Mouse (Mus musculus) hindbrain, embryonic 15.5 days (tissue): Measurements from ENCODE around the gene Aifm3. TPM values are rescaled to one million over a fixed set of nuclear protein-coding genes. Genes with fewer than 3 reads are reported as not detected.

Experiments used
- ATAC-seq: fragments of 200-750 bp; cut with Nextera tagmentation; 2 replicates; pipeline ENCODE4 v1.8.0; 2017; ENCODE audit warnings: low read depth, moderate number of reproducible peaks, moderate TSS enrichment; ENCODE audit not compliant: low FRiP score
- H3K27ac ChIP-seq: fragments of 300-500 bp; sonication (generic); replicated peaks from 2 replicates; pipeline ENCODE4 v1.5.1; 2015; ENCODE audit warnings: mild to moderate bottlenecking, inconsistent platforms
- H3K27me3 ChIP-seq: fragments of 300-500 bp; sonication (generic); 2 replicates; pipeline ENCODE4 v1.6.1; 2015; ENCODE audit warnings: control low read depth, inconsistent platforms
- H3K36me3 ChIP-seq: fragments of 300-500 bp; sonication (generic); 2 replicates; pipeline ENCODE4 v1.6.1; 2015; ENCODE audit warnings: control low read depth, inconsistent platforms
- H3K4me1 ChIP-seq: fragments of 300-500 bp; sonication (generic); replicated peaks from 2 replicates; pipeline ENCODE4 v1.6.1; 2015; ENCODE audit warnings: control low read depth, inconsistent platforms
- H3K4me2 ChIP-seq: fragments of 300-500 bp; sonication (generic); 2 replicates; pipeline ENCODE4 v1.6.1; 2015; ENCODE audit warnings: moderate library complexity, mild to moderate bottlenecking, inconsistent platforms
- H3K4me3 ChIP-seq: fragments of 300-500 bp; sonication (generic); 2 replicates; pipeline ENCODE4 v1.5.1; 2015; ENCODE audit warnings: mild to moderate bottlenecking, inconsistent platforms
- H3K9ac ChIP-seq: fragments of 300-500 bp; sonication (generic); 2 replicates; pipeline ENCODE4 v1.6.1; 2015; ENCODE audit warnings: inconsistent platforms
- H3K9me3 ChIP-seq: fragments of 300-500 bp; sonication (generic); 2 replicates; pipeline ENCODE4 v1.6.1; 2016; ENCODE audit warnings: control low read depth, inconsistent platforms
- WGBS: fragments of 180-500 bp; shearing (Covaris S2); methylation state at CpG from one replicate; pipeline ENCODE4 v1.1.7; 2015; 5-methylcytosine and 5-hydroxymethylcytosine counted together
- polyA plus RNA-seq: library from polyadenylated mRNA; unstranded; fragments of >200 nt; fragmentation: Nextera tagmentation; extraction: Ambion mirVana; gene quantifications from 2 replicates; pipeline ENCODE4 v1.2.1, GENCODE M21; 2015

Aifm3 gene
- polyA plus RNA-seq, 1 experiment from 2014 or later, result 11.7 TPM

GRCm38 (mm10) chr16:17475326-17475725 lies 14.1 kb upstream of the Aifm3 start:
- Histone ChIP-seq H3K9me3 (no peaks in the 10 kb centered on the region), H3K4me3 (no peak overlapping the region), H3K4me1 (peaks cover 13% of the 10 kb centered on the region), H3K27ac (no peak overlapping the region), H3K36me3 (peaks cover 6% of the 10 kb centered on the region), H3K27me3 (no peaks in the 10 kb centered on the region), H3K9ac (no peak overlapping the region), H3K4me2 (no peak overlapping the region)
- no peak for ATAC-seq
- 94% methylated on average over 4 of the region's 4 CpGs for WGBS

- no peak for ATAC-seq
- no peak overlapping the region for H3K9ac ChIP-seq
- no peak overlapping the region for H3K4me3 ChIP-seq
- H3K27me3 ChIP-seq, result no peaks in the 10 kb centered on the region
- WGBS, result 82% methylated on average over 4 of the region's 4 CpGs
- H3K9me3 ChIP-seq, result no peaks in the 10 kb centered on the region
- H3K27ac ChIP-seq, result no peak overlapping the region
- peaks cover 7% of the 10 kb centered on the region; the same call in 1 of the 2 replicates for H3K36me3 ChIP-seq
- no peak overlapping the region for H3K4me2 ChIP-seq
- peaks cover 9% of the 10 kb centered on the region for H3K4me1 ChIP-seq
Observed at GRCm38 (mm10) chr16:17478331-17478943, 11.0 kb upstream of the Aifm3 start.

GRCm38 (mm10) chr16:17481465-17481864 lies 7.9 kb upstream of the Aifm3 start:
- H3K9ac ChIP-seq, result no peak overlapping the region
- peaks cover 26% of the 10 kb centered on the region for H3K36me3 ChIP-seq
- WGBS, result 100% methylated on average over 2 of the region's 2 CpGs
- H3K9me3 ChIP-seq, result no peaks in the 10 kb centered on the region
- H3K4me3 ChIP-seq, result no peak overlapping the region
- H3K4me2 ChIP-seq, result no peak overlapping the region
- no peak overlapping the region for H3K27ac ChIP-seq
- ATAC-seq, result no peak
- H3K27me3 ChIP-seq, result no peaks in the 10 kb centered on the region
- 0 out of 2 replicates have a peak, but pooled peaks cover 5% of the 10 kb centered on the region for H3K4me1 ChIP-seq

- ATAC-seq, result no peak
- Histone ChIP-seq H3K4me3 (no peak overlapping the region), H3K9me3 (no peaks in the 10 kb centered on the region), H3K4me2 (no peak overlapping the region), H3K9ac (no peak overlapping the region), H3K27ac (no peak overlapping the region), H3K27me3 (peaks cover 6% of the 10 kb centered on the region; the same call in 1 of the 2 replicates), H3K36me3 (peaks cover 31% of the 10 kb centered on the region), H3K4me1 (peaks cover 12% of the 10 kb centered on the region)
- 37% methylated on average over 3 of the region's 3 CpGs for WGBS
Observed at GRCm38 (mm10) chr16:17486505-17486904, 2.9 kb upstream of the Aifm3 start.

GRCm38 (mm10) chr16:17488478-17489468 lies 638 bp upstream of the Aifm3 start:
- Histone ChIP-seq H3K9ac (peak overlapping the region; percentile 46; the same call in 1 of the 2 replicates), H3K27ac (no peak overlapping the region), H3K4me2 (peak overlapping the region; percentile 85), H3K27me3 (peaks cover 6% of the 10 kb centered on the region; the same call in 1 of the 2 replicates), H3K4me3 (peak overlapping the region; percentile 44), H3K36me3 (peaks cover 21% of the 10 kb centered on the region), H3K4me1 (peaks cover 12% of the 10 kb centered on the region), H3K9me3 (no peaks in the 10 kb centered on the region)
- ATAC-seq, result peak; percentile 23; the same call in 1 of the 2 replicates
- WGBS, result 49% methylated on average over 14 of the region's 14 CpGs

- ATAC-seq, result no peak
- H3K9me3 ChIP-seq, result no peaks in the 10 kb centered on the region
- WGBS, result 87% methylated on average over 5 of the region's 5 CpGs
Observed at GRCm38 (mm10) chr16:17491154-17491553, 1.7 kb downstream of the Aifm3 start.

GRCm38 (mm10) chr16:17491896-17492561 lies 2.6 kb downstream of the Aifm3 start:
- H3K36me3 ChIP-seq, result peaks cover 5% of the 10 kb centered on the region
- no peak overlapping the region for H3K4me3 ChIP-seq
- 66% methylated on average over 5 of the region's 5 CpGs for WGBS
- H3K4me2 ChIP-seq, result no peak overlapping the region
- no peak overlapping the region for H3K27ac ChIP-seq
- H3K9me3 ChIP-seq, result no peaks in the 10 kb centered on the region
- H3K9ac ChIP-seq, result no peak overlapping the region
- peaks cover 21% of the 10 kb centered on the region for H3K4me1 ChIP-seq
- H3K27me3 ChIP-seq, result peaks cover 6% of the 10 kb centered on the region; the same call in 1 of the 2 replicates
- ATAC-seq, result no peak

More at GRCm38 (mm10) chr16:17491154-17491553, 1.7 kb downstream of the Aifm3 start:
- H3K4me3 ChIP-seq, result no peak overlapping the region
- H3K27ac ChIP-seq, result no peak overlapping the region
- peaks cover 13% of the 10 kb centered on the region for H3K4me1 ChIP-seq
- peaks cover 6% of the 10 kb centered on the region; the same call in 1 of the 2 replicates for H3K27me3 ChIP-seq
- H3K36me3 ChIP-seq, result peaks cover 5% of the 10 kb centered on the region
- H3K9ac ChIP-seq, result no peak overlapping the region
- no peak overlapping the region for H3K4me2 ChIP-seq

GRCm38 (mm10) chr16:17496499-17497305 lies 7.3 kb downstream of the Aifm3 start:
- Histone ChIP-seq H3K27me3 (no peaks in the 10 kb centered on the region), H3K9ac (no peak overlapping the region), H3K9me3 (no peaks in the 10 kb centered on the region), H3K36me3 (no peaks in the 10 kb centered on the region), H3K4me3 (no peak overlapping the region), H3K27ac (peak overlapping the region; percentile 59; the same call in 1 of the 2 replicates), H3K4me2 (no peak overlapping the region), H3K4me1 (peaks cover 17% of the 10 kb centered on the region)
- 49% methylated on average over 2 of the region's 2 CpGs for WGBS
- ATAC-seq, result 0 out of 2 replicates have a peak, but pooled peaks have one; percentile 4

GRCm38 (mm10) chr16:17499249-17499883 lies 10.0 kb downstream of the Aifm3 start:
- peak overlapping the region; percentile 45 for H3K27ac ChIP-seq
- H3K27me3 ChIP-seq, result no peaks in the 10 kb centered on the region
- H3K9ac ChIP-seq, result no peak overlapping the region
- H3K4me2 ChIP-seq, result no peak overlapping the region; the same call in 1 of the 2 replicates
- no peak overlapping the region for H3K4me3 ChIP-seq
- WGBS, result 12% methylated on average over 10 of the region's 10 CpGs
- no peaks in the 10 kb centered on the region for H3K9me3 ChIP-seq
- peak; percentile 81 for ATAC-seq
- no peaks in the 10 kb centered on the region for H3K36me3 ChIP-seq
- H3K4me1 ChIP-seq, result peaks cover 17% of the 10 kb centered on the region

- WGBS, result 84% methylated on average over 4 of the region's 4 CpGs
- no peak overlapping the region for H3K4me2 ChIP-seq
- no peak for ATAC-seq
- peaks cover 8% of the 10 kb centered on the region; the same call in 1 of the 2 replicates for H3K4me1 ChIP-seq
- H3K4me3 ChIP-seq, result no peak overlapping the region
- H3K9me3 ChIP-seq, result no peaks in the 10 kb centered on the region
- H3K36me3 ChIP-seq, result no peaks in the 10 kb centered on the region
- no peak overlapping the region for H3K27ac ChIP-seq
- H3K9ac ChIP-seq, result no peak overlapping the region
- no peaks in the 10 kb centered on the region for H3K27me3 ChIP-seq
Observed at GRCm38 (mm10) chr16:17502681-17503080, 13.3 kb downstream of the Aifm3 start.
